Mouse (Mus musculus): ENCODE data around the gene Mtmr12.

Gene Mtmr12

GRCm38 (mm10) chr15:12322676-12323402 is 118.0 kb downstream of the Mtmr12 start:
- no peak for DNase-seq

Measured in right cerebral cortex, postnatal 25 days (tissue).